Mouse (Mus musculus) olfactory bulb, adult 2 months (tissue): ENCODE measurements around the gene Qsox2.

Source experiments
- CTCF ChIP-seq: fragments of 200-500 bp; IDR thresholded peaks from 2 replicates; pipeline ENCODE4 v1.5.1; 2012; ENCODE audit warnings: low read depth, mild to moderate bottlenecking, low read length, moderate library complexity; ENCODE audit not compliant: insufficient read depth
- POLR2A ChIP-seq: fragments of 200-500 bp; IDR thresholded peaks from 2 replicates; pipeline ENCODE4 v1.6.1; 2012; ENCODE audit warnings: mild to moderate bottlenecking, low read depth, low read length, moderate library complexity; ENCODE audit not compliant: insufficient read depth

GRCm38 (mm10) chr2:26207559-26207958 lies 29.8 kb downstream of the Qsox2 start:
- TF ChIP-seq CTCF = no peak
- no peak for TF ChIP-seq POLR2A
